Mouse (Mus musculus) gastrocnemius, postnatal 36 days (tissue): Measurements from ENCODE around the gene Col4a2. TPM values are rescaled to one million over a fixed set of nuclear protein-coding genes. Genes with fewer than 3 reads are reported as not detected.

Experiments used
- DNase-seq, 2 experiments: peaks; one replicate each; pipeline ENCODE4 v3.0.0; 2022
- intact Hi-C: fragments of 180-260 bp; cut with DNase I; formaldehyde crosslinking; loops from one replicate; pipeline ENCODE4 v1.15.1; 2025
- total RNA-seq, 2 experiments: library from RNA; stranded (reverse); gene quantifications; 2 replicates each; pipeline ENCODE4 v1.2.3; 2021

The Col4a2 gene
- total RNA-seq, 2 experiments from 2014 or later, result 77.5 to 105 TPM

GRCm38 (mm10) chr8:11400244-11400643, 87.6 kb downstream of the Col4a2 start:
- intact Hi-C loops, result no loop called here
- no peak for DNase-seq

DNA sequence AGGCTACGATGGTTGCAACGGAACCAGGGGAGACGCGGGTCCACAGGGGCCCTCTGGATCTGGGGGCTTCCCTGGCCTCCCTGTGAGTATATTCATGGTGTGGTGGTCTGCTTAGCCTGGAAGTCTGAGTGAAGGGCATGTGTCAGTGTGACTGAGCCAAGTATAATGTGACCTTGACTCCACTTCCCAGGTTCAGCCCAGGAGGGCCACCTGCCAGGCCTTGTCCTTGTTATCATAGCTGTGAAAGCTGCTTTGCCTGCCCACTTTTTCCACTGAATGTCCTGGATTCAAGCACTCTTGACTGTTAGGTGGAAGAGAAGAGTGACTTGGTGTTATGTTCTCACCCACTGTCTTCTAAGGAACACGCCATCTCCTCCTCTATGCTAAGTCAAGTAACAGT, 88.6 kb downstream of the Col4a2 start:
- intact Hi-C loops, result no loop called here
- no peak for DNase-seq

DNA sequence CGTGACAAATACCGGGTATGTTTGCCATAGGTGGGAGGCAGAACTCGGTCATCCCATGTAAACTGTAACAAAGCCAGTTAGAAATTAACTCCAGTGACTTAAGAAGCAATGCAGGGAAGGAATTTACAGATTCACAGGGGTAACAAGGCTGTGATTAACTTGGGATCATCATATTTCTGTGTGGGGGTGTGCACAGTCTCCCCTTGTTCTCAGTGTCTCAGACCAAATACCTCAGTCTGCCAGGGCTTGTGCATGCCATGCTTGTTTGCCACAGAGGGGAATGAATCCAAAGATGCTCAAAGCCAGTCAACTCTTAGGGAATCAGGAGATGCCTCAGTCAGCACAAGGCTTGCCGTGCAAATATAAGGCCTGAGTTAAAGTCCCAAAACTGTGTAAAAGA, 89.6 kb downstream of the Col4a2 start:
- intact Hi-C loops, result no loop called here
- no peak for DNase-seq

DNA sequence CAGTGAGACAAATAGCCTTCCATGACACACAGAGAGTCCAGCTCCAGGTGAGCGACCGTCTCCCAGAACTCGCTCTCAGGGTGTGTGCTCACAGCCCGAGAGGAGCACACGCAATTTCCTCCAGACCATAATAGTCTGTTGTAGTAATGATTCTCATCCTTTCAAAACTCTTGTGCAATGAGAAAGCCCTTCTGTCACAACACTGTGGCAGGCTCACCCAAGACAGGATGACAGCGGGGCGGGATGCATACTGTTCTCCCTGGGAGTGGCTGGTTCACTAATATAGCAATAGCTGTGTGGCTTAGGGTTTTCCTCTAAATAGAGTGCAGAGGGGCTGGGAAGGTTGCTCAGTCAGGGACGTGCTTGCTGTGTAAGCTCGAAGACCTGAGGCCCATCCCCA, 91.2 kb downstream of the Col4a2 start:
- intact Hi-C loops, result no loop called here
- DNase-seq, result no peak

GRCm38 (mm10) chr8:11404614-11405013, 92.0 kb downstream of the Col4a2 start:
- DNase-seq, result no peak
- intact Hi-C loops, result no loop called here

- intact Hi-C loops, result no loop called here
- DNase-seq, result peak; percentile 44 to 76
These were observed 93.3 kb downstream of the Col4a2 start for GRCm38 (mm10) chr8:11405722-11406481.

DNA sequence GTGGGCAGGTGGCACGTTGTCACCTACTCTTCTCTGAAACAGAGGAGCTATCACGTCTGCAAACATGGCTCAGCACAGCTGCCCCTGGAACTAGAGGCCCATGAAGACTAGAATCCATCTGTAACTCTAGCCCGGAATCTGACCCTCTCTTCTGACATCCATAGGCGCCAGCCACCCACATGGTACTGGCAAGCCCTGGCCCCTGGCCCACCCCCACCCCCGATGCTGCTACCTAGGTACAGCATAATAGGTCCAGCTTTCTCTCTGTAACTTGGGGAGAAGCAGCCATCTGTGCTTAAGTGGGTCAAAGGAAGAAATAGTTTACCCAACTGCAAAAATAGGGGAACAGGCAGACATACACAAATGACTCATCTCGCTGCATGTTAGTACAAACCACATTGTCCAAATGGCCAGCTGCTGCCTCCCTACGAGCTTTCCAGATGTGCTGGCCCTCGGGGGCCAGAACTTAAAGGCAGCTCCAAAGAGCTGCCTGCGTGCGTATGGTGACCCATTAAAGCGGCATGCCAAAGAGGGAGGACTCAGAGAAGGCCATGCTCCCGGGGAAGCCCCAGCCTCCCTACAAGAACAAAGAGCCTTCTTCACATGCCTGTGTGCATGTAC, 99.0 kb downstream of the Col4a2 start:
- intact Hi-C loops, result no loop called here
- peak in 1 of 2 experiments; percentile 23 for DNase-seq

- intact Hi-C loops, result no loop called here
- no peak for DNase-seq
These were observed 99.8 kb downstream of the Col4a2 start for GRCm38 (mm10) chr8:11412450-11412849.

DNA sequence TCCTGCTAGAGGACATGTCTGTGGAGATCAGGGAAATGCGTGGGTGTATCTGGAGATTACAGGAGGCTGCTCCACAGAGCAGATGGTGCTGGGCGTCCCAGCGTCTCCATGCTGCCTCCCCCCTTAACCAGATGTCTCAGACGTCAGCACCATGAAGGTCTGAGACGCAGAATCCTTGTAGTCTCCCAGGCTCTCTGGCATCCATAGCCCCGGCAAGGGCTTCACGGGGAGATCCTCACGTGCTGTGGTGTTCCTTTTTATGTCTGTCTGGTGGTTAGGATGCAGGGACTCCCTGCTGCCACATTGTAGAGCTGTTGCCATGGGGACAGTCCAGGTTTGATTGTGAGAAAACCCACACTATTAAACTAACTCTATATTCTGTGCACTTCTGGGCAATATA, 101.7 kb downstream of the Col4a2 start:
- intact Hi-C loops, result no loop called here
- no peak for DNase-seq

- intact Hi-C loops, result no loop called here
- DNase-seq, result no peak
These were observed 102.5 kb downstream of the Col4a2 start for GRCm38 (mm10) chr8:11415089-11415488.

- intact Hi-C loops, result no loop called here
These were observed 105.2 kb downstream of the Col4a2 start for GRCm38 (mm10) chr8:11417762-11418161.

GRCm38 (mm10) chr8:11419232-11419631, 106.6 kb downstream of the Col4a2 start:
- intact Hi-C loops, result loop anchor here (1.0 kb wide), 1 partner anchor 167 kb away; no protein-coding TSS in a partner anchor
- peak; percentile 56 to 63 for DNase-seq

More at GRCm38 (mm10) chr8:11417762-11418161, 105.2 kb downstream of the Col4a2 start:
- no peak for DNase-seq

- intact Hi-C loops, result loop anchor here (1.0 kb wide), 1 partner anchor 167 kb away; no protein-coding TSS in a partner anchor
- peak; percentile 37 to 46 for DNase-seq
These were observed 107.0 kb downstream of the Col4a2 start for GRCm38 (mm10) chr8:11419645-11420044.

- DNase-seq, result peak in 1 of 2 experiments; percentile 53
These were observed 108.5 kb downstream of the Col4a2 start for GRCm38 (mm10) chr8:11421105-11421504.

GRCm38 (mm10) chr8:11421968-11422367, 109.4 kb downstream of the Col4a2 start:
- DNase-seq, result no peak
- intact Hi-C loops, result no loop called here

More at GRCm38 (mm10) chr8:11421105-11421504, 108.5 kb downstream of the Col4a2 start:
- intact Hi-C loops, result no loop called here

GRCm38 (mm10) chr8:11423091-11423490, 110.5 kb downstream of the Col4a2 start:
- intact Hi-C loops, result no loop called here
- no peak for DNase-seq

- intact Hi-C loops, result no loop called here
- no peak for DNase-seq
These were observed 118.1 kb downstream of the Col4a2 start for GRCm38 (mm10) chr8:11430688-11431087.

GRCm38 (mm10) chr8:11437862-11438261, 125.3 kb downstream of the Col4a2 start:
- intact Hi-C loops, result no loop called here
- DNase-seq, result no peak

- intact Hi-C loops, result no loop called here
- no peak for DNase-seq
These were observed 128.7 kb downstream of the Col4a2 start for GRCm38 (mm10) chr8:11441291-11441690.

DNA sequence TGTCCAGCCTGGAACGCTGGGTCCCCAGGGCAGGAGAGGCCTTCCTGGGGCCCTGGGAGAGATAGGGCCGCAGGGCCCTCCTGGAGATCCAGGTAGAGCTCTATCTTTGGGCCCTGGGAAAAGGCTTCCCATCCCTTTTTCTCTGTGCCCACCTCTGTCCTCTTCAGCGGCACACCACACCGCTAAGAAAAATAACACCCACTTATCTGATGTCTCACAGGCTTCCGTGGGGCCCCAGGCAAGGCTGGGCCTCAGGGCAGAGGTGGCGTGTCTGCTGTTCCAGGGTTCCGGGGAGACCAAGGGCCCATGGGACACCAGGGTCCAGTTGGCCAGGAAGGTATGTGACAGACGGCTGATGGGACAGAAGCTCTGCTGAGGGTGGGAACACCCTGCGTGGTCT, 131.0 kb downstream of the Col4a2 start:
- intact Hi-C loops, result no loop called here

DNA sequence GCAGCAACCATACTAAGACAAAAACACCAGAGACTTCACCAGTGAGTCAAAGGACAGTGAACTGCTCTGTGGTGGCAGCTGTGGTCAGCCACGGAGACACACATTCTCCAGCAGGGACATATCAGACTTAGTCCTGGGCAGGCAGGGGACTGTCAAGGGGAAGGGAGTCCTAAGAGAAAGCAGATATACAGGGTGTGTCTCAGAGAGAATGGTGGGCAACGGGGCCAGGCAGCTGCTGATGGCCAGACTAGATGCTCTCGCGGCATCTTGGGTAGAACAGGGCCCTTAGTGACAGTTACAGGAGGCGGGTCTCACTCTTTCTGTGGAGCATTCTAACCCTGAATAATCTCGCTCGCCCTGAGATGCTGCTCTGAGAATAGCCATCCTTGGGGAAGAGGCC, 131.6 kb downstream of the Col4a2 start:
- no peak for DNase-seq
- intact Hi-C loops, result no loop called here

More for the DNA sequence above, 131.0 kb downstream of the Col4a2 start:
- DNase-seq, result no peak

- intact Hi-C loops, result no loop called here
- no peak for DNase-seq
These were observed 133.2 kb downstream of the Col4a2 start for GRCm38 (mm10) chr8:11445790-11446189.
